Comparison of ENCODE assay signal across 8 mouse cellular contexts in genomic region chrX:35813206-35813605, GRCm38 (mm10).
DNase-seq lines count a peak whose midpoint lies in the region; ATAC-seq and TF ChIP-seq lines count a peak whose summit lies in the region.
"Had no signal": no experiment of that assay in that cellular context is flagged by ENCODE, and none has a peak within 500 bp of the region (broad histone marks: within the 10 kb centered on the region; RNA-seq: fewer than 3 reads in every experiment).

No protein-coding gene starts in this region.

- no peak overlapping the region for H3K4me2 ChIP-seq in intestine, postnatal 0 days (replicated peaks; ENCODE audit: low read depth)
- no peak overlapping the region for H3K4me2 ChIP-seq in intestine, embryonic 15.5 days (replicated peaks)
- no peak overlapping the region for H3K4me2 ChIP-seq in embryonic facial prominence, embryonic 14.5 days (ENCODE audit: low read depth, low read length)
- H3K4me2 ChIP-seq in liver, postnatal 0 days (ENCODE audit: low read depth, low read length), result no peak overlapping the region
- H3K4me2 ChIP-seq: liver, embryonic 13.5 days had no signal

- no peak overlapping the region for H3K27ac ChIP-seq in intestine, postnatal 0 days (ENCODE audit: low read depth, low read length)
- no peak overlapping the region for H3K27ac ChIP-seq in intestine, embryonic 15.5 days
- no peak overlapping the region for H3K27ac ChIP-seq in embryonic facial prominence, embryonic 14.5 days (replicated peaks; ENCODE audit: low read depth, low read length)
- no peak overlapping the region for H3K27ac ChIP-seq in liver, postnatal 0 days (ENCODE audit: low read depth)
- H3K27ac ChIP-seq: liver, embryonic 13.5 days had no signal

- WGBS in intestine, postnatal 0 days, result 53% methylated on average over 2 of the region's 2 CpGs
- WGBS in intestine, embryonic 15.5 days, result 39% methylated on average over 2 of the region's 2 CpGs
- 50% methylated on average over 2 of the region's 2 CpGs for WGBS in embryonic facial prominence, embryonic 14.5 days
- WGBS in liver, postnatal 0 days (ENCODE audit: insufficient replicate concordance), result 58% methylated on average over 2 of the region's 2 CpGs

- H3K9ac ChIP-seq in intestine, postnatal 0 days (ENCODE audit: low read depth, low read length), result no peak overlapping the region
- H3K9ac ChIP-seq in intestine, embryonic 15.5 days, result no peak overlapping the region
- H3K9ac ChIP-seq in embryonic facial prominence, embryonic 14.5 days (ENCODE audit: low read depth, low read length), result no peak overlapping the region
- H3K9ac ChIP-seq in liver, postnatal 0 days (replicated peaks), result no peak overlapping the region
- H3K9ac ChIP-seq: liver, embryonic 13.5 days had no signal

- no peak for TF ChIP-seq EP300 in liver, postnatal 0 days (IDR thresholded peaks at IDR 0.05; ENCODE audit: low read depth)

- no peaks in the 10 kb centered on the region for H3K36me3 ChIP-seq in intestine, postnatal 0 days (ENCODE audit: control insufficient read depth, insufficient read depth)
- no peaks in the 10 kb centered on the region for H3K36me3 ChIP-seq in intestine, embryonic 15.5 days
- no peaks in the 10 kb centered on the region for H3K36me3 ChIP-seq in E14TG2a.4 (ENCODE audit: insufficient read depth, low read length)
- no peaks in the 10 kb centered on the region for H3K36me3 ChIP-seq in embryonic facial prominence, embryonic 14.5 days (ENCODE audit: control insufficient read depth, insufficient read depth, low read length)
- H3K36me3 ChIP-seq in liver, postnatal 0 days (replicated peaks; ENCODE audit: insufficient read depth, low read length), result no peaks in the 10 kb centered on the region
- H3K36me3 ChIP-seq: liver, embryonic 13.5 days had no signal

- ATAC-seq in intestine, postnatal 0 days, result no peak
- ATAC-seq in intestine, embryonic 15.5 days, result no peak
- no peak for ATAC-seq in embryonic facial prominence, embryonic 14.5 days (ENCODE audit: low read depth)
- no peak for ATAC-seq in liver, postnatal 0 days

- TF ChIP-seq CTCF in intestine, postnatal 0 days (IDR thresholded peaks at IDR 0.05; ENCODE audit: low read depth), result peak; percentile 62
- TF ChIP-seq CTCF in E14TG2a.4 (conservative IDR thresholded peaks at IDR 0.05; ENCODE audit: low read length), result peak; percentile 29; the same call in 1 of the 2 replicates
- TF ChIP-seq CTCF in liver, postnatal 0 days (IDR thresholded peaks at IDR 0.05; ENCODE audit: low read depth), result peak; percentile 48

- no peak overlapping the region for H3K4me3 ChIP-seq in intestine, postnatal 0 days (ENCODE audit: low read depth, low read length)
- H3K4me3 ChIP-seq in intestine, embryonic 15.5 days (replicated peaks), result no peak overlapping the region
- H3K4me3 ChIP-seq in E14TG2a.4 (replicated peaks; ENCODE audit: low read length), result no peak overlapping the region
- no peak overlapping the region for H3K4me3 ChIP-seq in embryonic facial prominence, embryonic 14.5 days (ENCODE audit: low read depth, low read length)
- H3K4me3 ChIP-seq in liver, postnatal 0 days (ENCODE audit: low read depth, low read length), result no peak overlapping the region
- H3K4me3 ChIP-seq: liver, embryonic 13.5 days had no signal

- H3K4me1 ChIP-seq in intestine, postnatal 0 days (replicated peaks; ENCODE audit: control insufficient read depth, insufficient read depth, low read length), result no peaks in the 10 kb centered on the region
- no peaks in the 10 kb centered on the region for H3K4me1 ChIP-seq in intestine, embryonic 15.5 days (replicated peaks)
- H3K4me1 ChIP-seq in E14TG2a.4 (replicated peaks; ENCODE audit: low read depth, low read length), result no peaks in the 10 kb centered on the region
- no peaks in the 10 kb centered on the region for H3K4me1 ChIP-seq in embryonic facial prominence, embryonic 14.5 days (ENCODE audit: control insufficient read depth, insufficient read depth, low read length)
- no peaks in the 10 kb centered on the region for H3K4me1 ChIP-seq in liver, postnatal 0 days (ENCODE audit: insufficient read depth)
- H3K4me1 ChIP-seq: liver, embryonic 13.5 days had no signal

- DNase-seq in adrenal gland, postnatal 10 days, result peak; percentile 31
- DNase-seq in embryonic facial prominence, embryonic 14.5 days (ENCODE audit: low spot score), result peak; percentile 8
- DNase-seq in liver, postnatal 0 days, result peak; percentile 17
- DNase-seq in thymus, postnatal 0 days (ENCODE audit: low spot score), result peak; percentile 29
- DNase-seq: liver, embryonic 13.5 days had no signal

- H3K9me3 ChIP-seq in intestine, postnatal 0 days (ENCODE audit: control insufficient read depth), result no peaks in the 10 kb centered on the region
- no peaks in the 10 kb centered on the region for H3K9me3 ChIP-seq in intestine, embryonic 15.5 days
- no peaks in the 10 kb centered on the region for H3K9me3 ChIP-seq in E14TG2a.4 (ENCODE audit: low read length)
- no peaks in the 10 kb centered on the region for H3K9me3 ChIP-seq in embryonic facial prominence, embryonic 14.5 days (ENCODE audit: control insufficient read depth, low read length)
- H3K9me3 ChIP-seq in liver, postnatal 0 days (ENCODE audit: low read length), result no peaks in the 10 kb centered on the region
- H3K9me3 ChIP-seq: liver, embryonic 13.5 days had no signal

- H3K27me3 ChIP-seq in intestine, postnatal 0 days (replicated peaks; ENCODE audit: control insufficient read depth, insufficient read depth, low read length), result no peaks in the 10 kb centered on the region
- no peaks in the 10 kb centered on the region for H3K27me3 ChIP-seq in intestine, embryonic 15.5 days (replicated peaks)
- no peaks in the 10 kb centered on the region for H3K27me3 ChIP-seq in E14TG2a.4 (ENCODE audit: insufficient read depth, low read length)
- H3K27me3 ChIP-seq in embryonic facial prominence, embryonic 14.5 days (replicated peaks; ENCODE audit: control insufficient read depth, insufficient read depth, low read length), result no peaks in the 10 kb centered on the region
- H3K27me3 ChIP-seq in liver, postnatal 0 days (ENCODE audit: insufficient read depth, low read length), result no peaks in the 10 kb centered on the region
- H3K27me3 ChIP-seq: liver, embryonic 13.5 days had no signal
